Mouse (Mus musculus) liver, adult (tissue): ENCODE results near the gene Galm.

Experiments used
- GATA4 ChIP-seq: IDR thresholded peaks from 2 replicates; pipeline ENCODE4 v1.6.1; 2014; ENCODE audit warnings: mild to moderate bottlenecking, low read length; ENCODE audit not compliant: insufficient replicate concordance

The Galm gene

GRCm38 (mm10) chr17:80205657-80206056 lies 78.4 kb downstream of the Galm start:
- no peak for TF ChIP-seq GATA4

- no peak for TF ChIP-seq GATA4
Measured at GRCm38 (mm10) chr17:80206301-80206670, 79.0 kb downstream of the Galm start.

GRCm38 (mm10) chr17:80206671-80207581 lies 79.7 kb downstream of the Galm start, which contains the start of the genes Srsf7 and Ttc39d:
TSS of gene Srsf7 (minus strand) at chr17:80207307.
TSS of gene Ttc39d (plus strand) at chr17:80207460.
- TF ChIP-seq GATA4 = peak; percentile 5; the same call in 1 of the 2 replicates

- no peak for TF ChIP-seq GATA4
Measured at GRCm38 (mm10) chr17:80220131-80220530, 92.9 kb downstream of the Galm start.

- no peak for TF ChIP-seq GATA4
Measured at GRCm38 (mm10) chr17:80221202-80221601, 93.9 kb downstream of the Galm start.

- no peak for TF ChIP-seq GATA4
Measured at GRCm38 (mm10) chr17:80221890-80222628, 94.8 kb downstream of the Galm start.

GRCm38 (mm10) chr17:80223829-80224228 lies 96.6 kb downstream of the Galm start:
- TF ChIP-seq GATA4 = no peak

- TF ChIP-seq GATA4 = no peak
Measured at GRCm38 (mm10) chr17:80224326-80225116, 97.2 kb downstream of the Galm start, which contains the start of gene Gemin6. TSS of gene Gemin6 (plus strand) at chr17:80224441.

- TF ChIP-seq GATA4 = no peak
Measured at GRCm38 (mm10) chr17:80229396-80229795, 102.1 kb downstream of the Galm start.

- TF ChIP-seq GATA4 = no peak
Measured at GRCm38 (mm10) chr17:80233844-80234243, 106.6 kb downstream of the Galm start.

- TF ChIP-seq GATA4 = no peak
Measured at GRCm38 (mm10) chr17:80234376-80234775, 107.1 kb downstream of the Galm start.
